Mouse (Mus musculus) embryonic fibroblast, embryonic 13.5 days (primary cell): ENCODE measurements around the gene Pde6d.

ENCODE experiments used
- CTCF ChIP-seq: IDR thresholded peaks from 2 replicates; pipeline ENCODE4 v1.5.1; 2011; ENCODE audit warnings: mild to moderate bottlenecking, control low read depth, low read length, moderate library complexity, borderline replicate concordance; ENCODE audit not compliant: insufficient read depth
- POLR2A ChIP-seq: IDR thresholded peaks from 2 replicates; pipeline ENCODE4 v1.6.1; 2011; ENCODE audit warnings: low read depth, mild to moderate bottlenecking, control low read depth, low read length, moderate library complexity

- no peak for TF ChIP-seq POLR2A
- TF ChIP-seq CTCF, result no peak
Measured at GRCm38 (mm10) chr1:86568409-86568808, 14.0 kb downstream of the Pde6d start.
